Mouse (Mus musculus) heart, embryonic 14.5 days (tissue): Measurements from ENCODE around the gene Trip6. TPM values are rescaled to one million over a fixed set of nuclear protein-coding genes. Genes with fewer than 3 reads are reported as not detected.

Source experiments
- ATAC-seq: fragments of 200-750 bp; cut with Nextera tagmentation; 2 replicates; pipeline ENCODE4 v1.8.0; 2017; ENCODE audit warnings: low read depth, moderate TSS enrichment; ENCODE audit not compliant: insufficient number of reproducible peaks, insufficient read depth, low FRiP score
- H3K27ac ChIP-seq, 2 experiments: fragments of 200-500 bp in 1 of 2; fragments of 300-500 bp in 1 of 2; sonication (generic) in 1 of 2; replicated peaks in 1 of 2; 2 replicates each; pipeline ENCODE4 v1.5.1; 2012 to 2014; ENCODE audit warnings: low read depth in 2 of 2, low read length in 2 of 2, control low read depth in 1 of 2, mild to moderate bottlenecking in 1 of 2, mixed read lengths in 1 of 2; ENCODE audit not compliant: control insufficient read depth in 1 of 2, insufficient read depth in 1 of 2
- H3K27me3 ChIP-seq: fragments of 300-500 bp; sonication (generic); 2 replicates; pipeline ENCODE4 v1.6.1; 2014; ENCODE audit warnings: mild to moderate bottlenecking, low read length, control low read depth; ENCODE audit not compliant: control insufficient read depth, insufficient read depth
- H3K36me3 ChIP-seq: fragments of 300-500 bp; sonication (generic); 2 replicates; pipeline ENCODE4 v1.6.1; 2014; ENCODE audit warnings: mild to moderate bottlenecking, control low read depth, low read length, mixed read lengths; ENCODE audit not compliant: control insufficient read depth, insufficient read depth
- H3K4me1 ChIP-seq, 2 experiments: fragments of 200-500 bp in 1 of 2; fragments of 300-500 bp in 1 of 2; sonication (generic) in 1 of 2; 2 replicates each; pipeline ENCODE4 v1.6.1; 2012 to 2014; ENCODE audit warnings: low read length in 2 of 2, control low read depth in 1 of 2, mixed read lengths in 1 of 2; ENCODE audit not compliant: control insufficient read depth in 2 of 2, insufficient read depth in 2 of 2
- H3K4me2 ChIP-seq: fragments of 300-500 bp; sonication (generic); 2 replicates; pipeline ENCODE4 v1.6.1; 2014; ENCODE audit warnings: mild to moderate bottlenecking, low read length
- H3K4me3 ChIP-seq, 2 experiments: fragments of 200-500 bp in 1 of 2; fragments of 300-500 bp in 1 of 2; sonication (generic) in 1 of 2; 2 replicates each; pipeline ENCODE4 v1.5.1; 2012 to 2014; ENCODE audit warnings: low read length in 2 of 2, mild to moderate bottlenecking in 2 of 2, control low read depth in 1 of 2, low read depth in 1 of 2, moderate library complexity in 1 of 2; ENCODE audit not compliant: control insufficient read depth in 1 of 2, insufficient read depth in 1 of 2
- H3K9ac ChIP-seq: fragments of 300-500 bp; sonication (generic); 2 replicates; pipeline ENCODE4 v1.6.1; 2014; ENCODE audit warnings: mild to moderate bottlenecking, low read length
- H3K9me3 ChIP-seq: fragments of 300-500 bp; sonication (generic); 2 replicates; pipeline ENCODE4 v1.6.1; 2016; ENCODE audit warnings: low read length, control low read depth; ENCODE audit not compliant: control insufficient read depth
- WGBS: fragments of 180-500 bp; shearing (Covaris S2); extraction: QIAGEN DNeasy Blood & Tissue Kit; methylation state at CpG from one replicate; pipeline ENCODE4 v1.1.7; 2014; 5-methylcytosine and 5-hydroxymethylcytosine counted together
- polyA plus RNA-seq: library from polyadenylated mRNA; unstranded; fragments of >200 nt; fragmentation: Nextera tagmentation; extraction: Ambion mirVana; gene quantifications from 2 replicates; pipeline ENCODE4 v1.2.1, GENCODE M21; 2014

Trip6 gene
- polyA plus RNA-seq, 1 experiment from 2014 or later: 38.9 TPM

GRCm38 (mm10) chr5:137338256-137338655 is 24.1 kb upstream of the Trip6 start:
- peak overlapping the region; percentile 81 for H3K9ac ChIP-seq
- H3K4me3 ChIP-seq: peak overlapping the region; percentile 50 to 53
- no peaks in the 10 kb centered on the region for H3K9me3 ChIP-seq
- no peaks in the 10 kb centered on the region for H3K27me3 ChIP-seq
- H3K4me1 ChIP-seq: peaks cover 16 to 20% of the 10 kb centered on the region in 2 experiments
- H3K4me2 ChIP-seq: peak overlapping the region; percentile 86
- ATAC-seq: peak; percentile 79
- H3K36me3 ChIP-seq: no peaks in the 10 kb centered on the region
- peak overlapping the region; percentile 93 to 98 for H3K27ac ChIP-seq
- WGBS: 0% methylated on average over 19 of the region's 19 CpGs

GRCm38 (mm10) chr5:137337190-137337589 is 23.0 kb upstream of the Trip6 start:
- H3K9ac ChIP-seq: no peak overlapping the region
- no peak overlapping the region for H3K4me3 ChIP-seq
- WGBS: 33% methylated on average over 8 of the region's 8 CpGs
- H3K27me3 ChIP-seq: no peaks in the 10 kb centered on the region
- peak overlapping the region; percentile 2 to 93; a peak in 2 of 4 replicates for H3K27ac ChIP-seq
- 0 out of 2 replicates have a peak overlapping the region, but pooled peaks have one; percentile 86 for H3K4me2 ChIP-seq
- H3K4me1 ChIP-seq: peaks cover 20 to 21% of the 10 kb centered on the region in 2 experiments
- no peaks in the 10 kb centered on the region for H3K9me3 ChIP-seq
- H3K36me3 ChIP-seq: no peaks in the 10 kb centered on the region
- ATAC-seq: no peak

DNA sequence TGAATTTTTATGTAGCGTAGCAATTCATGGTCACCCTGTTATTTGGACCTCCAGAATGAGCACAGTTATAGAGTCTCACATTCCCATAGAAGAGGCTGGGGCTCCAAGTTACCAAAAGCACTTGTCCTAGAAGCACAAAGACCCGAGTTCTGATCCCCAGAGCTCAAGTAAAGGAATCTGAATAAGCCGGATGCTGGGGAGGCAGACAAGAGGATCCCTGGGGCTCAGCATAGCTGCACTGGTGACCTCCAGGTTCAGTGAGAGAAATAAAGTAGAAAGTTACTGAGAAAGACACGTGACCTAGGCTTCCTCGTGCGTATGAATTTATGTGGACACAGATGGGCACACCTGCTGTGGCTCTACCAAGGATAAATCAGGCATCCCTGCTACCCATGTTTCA is 20.9 kb upstream of the Trip6 start:
- 73% methylated on average over 6 of the region's 6 CpGs for WGBS

DNA sequence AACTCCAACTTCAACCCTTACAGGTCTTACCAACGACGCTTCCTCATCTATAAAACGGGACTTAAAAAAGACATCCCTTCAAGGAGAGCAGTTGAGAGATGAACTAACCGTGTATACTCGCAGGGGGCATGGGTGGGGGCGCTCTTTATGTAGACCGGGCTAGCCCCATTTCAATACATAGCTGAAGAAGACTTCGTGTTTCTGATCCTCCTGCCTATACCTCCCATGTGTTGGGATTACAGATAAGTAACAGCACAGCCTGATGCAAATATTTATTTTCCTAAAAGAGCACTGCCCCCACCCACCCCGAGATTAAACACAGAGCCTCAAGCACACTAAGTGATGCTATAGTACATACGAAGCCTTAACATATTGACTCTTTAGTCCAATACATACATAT is 20.1 kb upstream of the Trip6 start:
- no peak overlapping the region for H3K9ac ChIP-seq
- 52% methylated on average over 10 of the region's 10 CpGs for WGBS

More for the DNA sequence above, 20.9 kb upstream of the Trip6 start:
- H3K4me2 ChIP-seq: no peak overlapping the region
- H3K9ac ChIP-seq: no peak overlapping the region
- H3K27me3 ChIP-seq: no peaks in the 10 kb centered on the region
- H3K9me3 ChIP-seq: no peaks in the 10 kb centered on the region
- no peak for ATAC-seq
- H3K4me1 ChIP-seq: peaks cover 16 to 21% of the 10 kb centered on the region in 2 experiments
- no peak overlapping the region for H3K4me3 ChIP-seq
- no peak overlapping the region for H3K27ac ChIP-seq
- no peaks in the 10 kb centered on the region for H3K36me3 ChIP-seq

GRCm38 (mm10) chr5:137333512-137334174 is 19.4 kb upstream of the Trip6 start, which contains the start of gene Slc12a9:
Gene Slc12a9, minus strand, starts transcription at chr5:137333597.
- peaks cover 4 to 8% of the 10 kb centered on the region in 2 experiments; a peak in 3 of 4 replicates for H3K4me1 ChIP-seq
- peak; percentile 78 for ATAC-seq
- H3K4me3 ChIP-seq: peak within 1 kb of the TSS; percentile 43 to 68
- peak within 1 kb of the TSS; percentile 98 for H3K4me2 ChIP-seq
- peak within 1 kb of the TSS; percentile 79 for H3K9ac ChIP-seq
- no peaks in the 10 kb centered on the region for H3K36me3 ChIP-seq
- WGBS: under 1% methylated on average over 44 of the region's 44 CpGs
- H3K27ac ChIP-seq: peak within 1 kb of the TSS in 1 of 2 experiments; percentile 30; a peak in 1 of 4 replicates
- no peaks in the 10 kb centered on the region for H3K27me3 ChIP-seq
- no peaks in the 10 kb centered on the region for H3K9me3 ChIP-seq

More for the DNA sequence above, 20.1 kb upstream of the Trip6 start:
- Histone ChIP-seq H3K27ac (no peak overlapping the region), H3K4me1 (peaks cover 11 to 15% of the 10 kb centered on the region in 2 experiments), H3K36me3 (no peaks in the 10 kb centered on the region), H3K27me3 (no peaks in the 10 kb centered on the region), H3K9me3 (no peaks in the 10 kb centered on the region), H3K4me3 (no peak overlapping the region), H3K4me2 (peak overlapping the region; percentile 98)
- ATAC-seq: no peak

DNA sequence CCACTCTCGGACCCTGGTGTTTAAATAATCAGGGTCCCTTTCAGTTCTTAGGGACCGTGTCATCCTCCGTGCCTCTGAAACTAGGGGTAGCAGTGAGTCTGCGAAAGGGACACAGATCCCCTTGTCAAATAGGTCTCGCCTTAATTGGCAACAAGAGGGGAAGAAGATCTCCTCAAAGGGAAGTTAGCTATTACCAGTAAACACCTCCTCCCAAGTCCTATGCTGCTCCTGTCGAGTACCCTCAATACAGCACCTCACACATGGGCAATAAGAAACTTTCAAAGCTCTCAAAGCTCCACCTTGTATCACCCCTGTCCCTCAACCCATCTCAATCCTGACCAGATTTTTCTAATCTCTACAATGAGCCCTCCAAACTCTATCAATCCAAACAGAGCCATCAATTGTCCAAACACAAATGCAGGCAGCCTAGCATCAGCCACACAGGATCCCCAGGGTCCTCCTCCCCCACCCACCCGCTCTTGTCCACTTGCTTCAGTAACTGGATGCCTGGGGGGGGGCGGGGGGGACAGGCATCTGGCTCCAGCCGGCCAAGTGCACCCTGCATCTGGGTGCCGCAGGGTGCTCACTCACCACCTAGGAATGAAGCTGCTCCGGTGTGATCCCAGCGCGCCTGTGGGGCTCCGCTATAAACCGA is 18.8 kb upstream of the Trip6 start:
- Histone ChIP-seq H3K27ac (peak overlapping the region in 1 of 2 experiments; percentile 30; a peak in 1 of 4 replicates), H3K27me3 (no peaks in the 10 kb centered on the region), H3K4me2 (peak overlapping the region; percentile 98), H3K4me1 (peaks cover 3 to 8% of the 10 kb centered on the region in 2 experiments; a peak in 3 of 4 replicates), H3K9me3 (no peaks in the 10 kb centered on the region), H3K36me3 (peaks cover 6% of the 10 kb centered on the region; the same call in 1 of the 2 replicates), H3K4me3 (peak overlapping the region; percentile 43 to 68), H3K9ac (peak overlapping the region; percentile 79)
- WGBS: 21% methylated on average over 15 of the region's 15 CpGs
- ATAC-seq: no peak

- Histone ChIP-seq H3K9ac (no peak overlapping the region), H3K4me1 (peaks cover 0 to 6% of the 10 kb centered on the region in 2 experiments; a peak in 1 of 4 replicates), H3K4me3 (no peak overlapping the region), H3K9me3 (no peaks in the 10 kb centered on the region), H3K27ac (no peak overlapping the region), H3K4me2 (no peak overlapping the region), H3K27me3 (no peaks in the 10 kb centered on the region), H3K36me3 (peaks cover 16% of the 10 kb centered on the region)
- WGBS: 76% methylated on average over 7 of the region's 7 CpGs
- no peak for ATAC-seq
Observed at GRCm38 (mm10) chr5:137330910-137331309, 16.7 kb upstream of the Trip6 start.
